Mouse (Mus musculus) midbrain, embryonic 14.5 days (tissue): ENCODE measurements at regions not wholly inside any gene's neighbourhood (a gene's known extent, or its start where the extent isn't known, plus 50 kb on each side); places are given as distances from the start of the nearest gene placed in this dataset.

Experiments used
- ATAC-seq: fragments of 200-750 bp; cut with Nextera tagmentation; 2 replicates; pipeline ENCODE4 v1.8.0; 2017; ENCODE audit warnings: moderate number of reproducible peaks, moderate library complexity; ENCODE audit not compliant: low FRiP score, low TSS enrichment
- DNase-seq: peaks from one replicate; pipeline ENCODE4 v3.0.0-alpha.2; 2015
- H3K27ac ChIP-seq: fragments of 300-500 bp; sonication (generic); replicated peaks from 2 replicates; pipeline ENCODE4 v1.5.1; 2014; ENCODE audit warnings: mild to moderate bottlenecking, low read depth, low read length, moderate library complexity
- H3K27me3 ChIP-seq: fragments of 300-500 bp; sonication (generic); 2 replicates; pipeline ENCODE4 v1.6.1; 2014; ENCODE audit warnings: low read length, control low read depth, mixed read lengths; ENCODE audit not compliant: control insufficient read depth, insufficient read depth
- H3K36me3 ChIP-seq: fragments of 300-500 bp; sonication (generic); 2 replicates; pipeline ENCODE4 v1.6.1; 2014; ENCODE audit warnings: low read length, control low read depth; ENCODE audit not compliant: control insufficient read depth, insufficient read depth
- H3K4me1 ChIP-seq: fragments of 300-500 bp; sonication (generic); 2 replicates; pipeline ENCODE4 v1.6.1; 2014; ENCODE audit warnings: mild to moderate bottlenecking, antibody characterized with exemption, low read length, control low read depth; ENCODE audit not compliant: control insufficient read depth, insufficient read depth
- H3K4me2 ChIP-seq: fragments of 300-500 bp; sonication (generic); 2 replicates; pipeline ENCODE4 v1.6.1; 2014; ENCODE audit warnings: mild to moderate bottlenecking, low read length, moderate library complexity
- H3K4me3 ChIP-seq: fragments of 300-500 bp; sonication (generic); replicated peaks from 2 replicates; pipeline ENCODE4 v1.5.1; 2014; ENCODE audit warnings: low read depth, low read length
- H3K9ac ChIP-seq: fragments of 300-500 bp; sonication (generic); replicated peaks from 2 replicates; pipeline ENCODE4 v1.6.1; 2014; ENCODE audit warnings: mild to moderate bottlenecking, low read length, moderate library complexity
- H3K9me3 ChIP-seq: fragments of 300-500 bp; sonication (generic); 2 replicates; pipeline ENCODE4 v1.6.1; 2016; ENCODE audit warnings: low read length, control low read depth, mixed read lengths; ENCODE audit not compliant: control insufficient read depth
- WGBS: fragments of 180-500 bp; shearing (Covaris S2); extraction: QIAGEN DNeasy Blood & Tissue Kit; methylation state at CpG from one replicate; pipeline ENCODE4 v1.1.7; 2014; 5-methylcytosine and 5-hydroxymethylcytosine counted together

DNA sequence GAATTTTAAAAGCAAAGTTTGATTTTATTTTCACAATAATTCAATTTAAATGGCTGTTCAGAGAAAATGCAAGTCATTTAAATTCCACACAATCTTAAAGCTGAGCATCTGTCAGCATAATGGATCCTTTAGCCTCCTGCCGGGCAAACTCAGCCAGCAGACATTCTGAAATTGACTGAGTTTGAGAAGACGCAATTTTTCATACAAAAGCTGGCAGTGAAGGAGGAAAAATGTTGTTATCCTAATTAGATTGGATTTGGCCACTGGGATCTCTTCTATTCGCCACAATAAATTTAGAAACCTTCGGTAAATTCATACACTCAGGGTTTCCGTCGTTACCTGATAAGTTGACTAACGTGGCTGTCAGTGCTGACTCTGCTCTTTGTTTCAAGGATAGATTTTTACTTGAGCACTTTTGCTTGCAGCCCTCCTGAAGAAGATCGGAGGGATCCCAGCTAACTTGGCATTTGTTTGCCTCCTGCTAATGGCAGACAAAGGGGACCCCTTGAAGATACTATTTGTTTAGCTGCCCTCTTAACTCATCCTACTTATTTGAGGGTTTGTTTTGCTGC is 244.9 kb upstream of the Fsip2 start:
- H3K27ac ChIP-seq = no peak overlapping the region; the same call in 1 of the 2 replicates
- no peak for ATAC-seq

DNA sequence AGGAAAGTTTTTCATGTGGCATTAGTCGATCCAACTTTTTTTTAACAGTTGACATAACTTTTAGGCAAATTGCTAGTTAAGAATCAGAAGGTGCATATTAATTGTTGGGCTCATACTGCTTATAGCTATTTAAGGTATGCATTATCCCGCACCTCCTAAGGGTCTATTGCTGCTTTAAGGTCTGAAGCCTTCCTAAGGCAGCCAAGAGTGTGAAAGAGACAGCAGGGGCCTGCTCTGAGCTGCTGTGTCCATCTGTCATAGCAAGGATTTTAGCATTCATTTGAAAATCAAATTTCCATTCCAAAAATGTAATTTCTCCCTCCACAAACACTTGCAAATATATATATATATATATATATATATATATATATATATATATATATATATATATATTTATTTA is 241.6 kb upstream of the Fsip2 start:
- WGBS = 80% methylated on average over 2 of the region's 2 CpGs
- no peak for DNase-seq

More for the DNA sequence above, 244.9 kb upstream of the Fsip2 start:
- no peaks in the 10 kb centered on the region for H3K9me3 ChIP-seq
- H3K9ac ChIP-seq = no peak overlapping the region; the same call in 1 of the 2 replicates
- WGBS = 24% methylated on average over 8 of the region's 8 CpGs
- H3K27me3 ChIP-seq = no peaks in the 10 kb centered on the region
- peak overlapping the region; percentile 48 for H3K4me2 ChIP-seq
- DNase-seq = peak; percentile 62
- no peaks in the 10 kb centered on the region for H3K4me1 ChIP-seq
- H3K36me3 ChIP-seq = no peaks in the 10 kb centered on the region
- peak overlapping the region; percentile 14; the same call in 1 of the 2 replicates for H3K4me3 ChIP-seq

DNA sequence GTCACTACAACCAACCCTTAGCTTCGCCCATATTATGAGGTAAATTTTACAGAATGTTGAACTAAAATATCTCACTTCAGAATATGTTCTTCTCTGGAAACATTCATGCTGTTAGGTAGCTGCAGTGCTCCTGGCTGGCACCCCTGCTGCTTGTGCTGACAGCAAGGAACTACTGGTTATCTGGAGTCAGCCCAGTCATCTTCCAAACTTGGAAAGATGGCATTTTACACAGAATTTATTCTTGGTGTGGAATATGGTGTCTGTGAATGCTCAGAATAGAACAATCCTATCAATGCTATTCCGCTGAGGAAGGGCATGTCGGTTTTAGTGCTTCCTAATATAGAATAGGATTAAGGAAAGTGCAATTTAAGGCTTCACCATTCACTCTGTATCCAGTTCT is 227.7 kb upstream of the Fsip2 start:
- no peak overlapping the region for H3K27ac ChIP-seq
- ATAC-seq = no peak

More for the DNA sequence above, 241.6 kb upstream of the Fsip2 start:
- no peak overlapping the region for H3K4me3 ChIP-seq
- H3K4me1 ChIP-seq = no peaks in the 10 kb centered on the region
- no peaks in the 10 kb centered on the region for H3K27me3 ChIP-seq
- no peaks in the 10 kb centered on the region for H3K9me3 ChIP-seq
- no peak for ATAC-seq
- no peaks in the 10 kb centered on the region for H3K36me3 ChIP-seq
- H3K9ac ChIP-seq = no peak overlapping the region
- H3K27ac ChIP-seq = no peak overlapping the region
- H3K4me2 ChIP-seq = no peak overlapping the region

More for the DNA sequence above, 227.7 kb upstream of the Fsip2 start:
- Histone ChIP-seq H3K27me3 (no peaks in the 10 kb centered on the region), H3K9ac (no peak overlapping the region), H3K4me2 (no peak overlapping the region), H3K4me1 (no peaks in the 10 kb centered on the region), H3K36me3 (no peaks in the 10 kb centered on the region), H3K9me3 (no peaks in the 10 kb centered on the region), H3K4me3 (no peak overlapping the region)
- no peak for DNase-seq
- 75% methylated on average over 3 of the region's 3 CpGs for WGBS
